Mouse (Mus musculus): ENCODE measurements around the gene Prcd.

DNA sequence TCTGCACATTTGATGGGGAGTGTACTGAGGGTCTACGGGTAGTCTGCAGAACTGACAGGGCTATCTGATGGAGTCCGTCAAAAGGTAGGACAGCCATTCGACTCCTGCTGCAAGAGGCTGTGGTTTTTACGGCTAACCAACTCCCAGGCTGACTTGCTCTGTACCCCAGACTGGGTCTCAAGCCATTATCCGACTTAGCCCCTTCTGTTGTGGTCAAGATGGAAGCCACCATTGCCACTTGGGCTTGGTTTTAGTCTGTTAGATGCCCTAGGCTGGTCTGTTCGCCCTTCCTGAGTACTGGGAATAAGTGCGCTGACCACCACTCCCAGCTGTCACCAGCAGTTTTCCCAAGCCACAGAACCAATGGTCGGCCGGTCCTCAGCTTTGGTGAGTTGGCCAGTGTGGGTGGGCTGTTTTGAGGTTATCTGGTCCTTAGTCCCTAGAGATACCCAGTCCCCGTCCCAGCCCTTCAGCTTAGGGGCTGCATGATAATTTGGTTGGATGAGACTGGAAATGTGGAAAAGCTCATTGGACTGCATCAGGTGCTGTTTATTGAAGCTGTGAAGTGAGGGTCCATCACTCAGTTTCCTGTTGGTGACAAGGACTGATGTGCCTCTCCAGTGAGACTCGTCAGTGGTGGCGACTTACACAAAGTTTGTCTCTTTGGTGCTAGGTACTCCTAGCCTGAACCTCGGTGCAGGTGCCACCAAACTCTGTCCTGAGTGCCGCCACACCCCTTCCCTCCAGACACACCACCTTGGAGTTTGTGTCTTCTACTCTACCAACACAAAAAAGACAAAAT is 23.0 kb downstream of the Prcd start:
- TF ChIP-seq CTCF (IDR thresholded peaks at IDR 0.05) = no peak
- no peak for TF ChIP-seq EP300 (IDR thresholded peaks at IDR 0.05)
